Comparison of ENCODE assay signal across 9 mouse cellular contexts in genomic region chr12:87052661-87053321, GRCm38 (mm10). TPM values are rescaled to one million over a fixed set of nuclear protein-coding genes. Genes with fewer than 3 reads are reported as not detected.
DNase-seq lines count a peak whose midpoint lies in the region; ATAC-seq and TF ChIP-seq lines count a peak whose summit lies in the region.
"Had no signal": no experiment of that assay in that cellular context is flagged by ENCODE, and none has a peak within 500 bp of the region (broad histone marks: within the 10 kb centered on the region; RNA-seq: fewer than 3 reads in every experiment).

No protein-coding gene starts in this region.

- no peak overlapping the region for H3K9ac ChIP-seq in ES-E14 (ENCODE audit: insufficient read depth, low read depth, low read length, poor library complexity, severe bottlenecking)

- intact Hi-C loops in heart, postnatal 36 days (cut with DNase I): loop anchor here (1.0 to 5.0 kb wide), 5 partner anchors 52 to 337 kb away; no protein-coding TSS in a partner anchor

- in situ Hi-C loops in ES-E14 (cut with MboI; ENCODE audit: low sequenced_read_pairs in 2 of 2, unreplicated experiment in 2 of 2): no loop called here

- H3K4me1 ChIP-seq in ES-E14 (ENCODE audit: control insufficient read depth in 2 of 2, insufficient read depth in 2 of 2, low read length in 2 of 2, poor library complexity in 1 of 2): no peaks in the 10 kb centered on the region
- no peaks in the 10 kb centered on the region for H3K4me1 ChIP-seq in bone marrow, adult 2 months (ENCODE audit: control insufficient read depth, insufficient read depth, low read length)

- peak; percentile 46 for DNase-seq in ES-E14 (ENCODE audit: low read depth, low spot score)
- DNase-seq in heart, postnatal 36 days: peak; percentile 85 to 91
- DNase-seq in layer of hippocampus, postnatal 36 days: peak; percentile 86 to 89
- peak; percentile 92 to 95 for DNase-seq in right cerebral cortex, postnatal 10 days (ENCODE audit: low spot score in 2 of 2)
- DNase-seq in urinary bladder, postnatal 14 days (ENCODE audit: low spot score): peak; percentile 83

- no peaks in the 10 kb centered on the region for H3K36me3 ChIP-seq in ES-E14 (ENCODE audit: control insufficient read depth, insufficient read depth, low read length, poor library complexity, severe bottlenecking)

- H3K4me3 ChIP-seq in ES-E14 (ENCODE audit: insufficient read depth in 1 of 2, low read depth in 1 of 2, low read length in 2 of 2, poor library complexity in 1 of 2, severe bottlenecking in 1 of 2): no peak overlapping the region
- no peak overlapping the region for H3K4me3 ChIP-seq in bone marrow, adult 2 months (replicated peaks; ENCODE audit: control insufficient read depth, low read depth, low read length)

- H3K27ac ChIP-seq in ES-E14 (ENCODE audit: insufficient read depth, low read depth, low read length, poor library complexity, severe bottlenecking): no peak overlapping the region
- no peak overlapping the region for H3K27ac ChIP-seq in bone marrow, adult 2 months (ENCODE audit: control insufficient read depth, insufficient read depth, low read depth, low read length, poor library complexity)

- ATAC-seq in erythroid progenitor cell, adult 5-6 weeks (replicated peaks; ENCODE audit: low FRiP score, poor library complexity, severe bottlenecking): peak; percentile 60; the same call in 1 of the 2 replicates
- peak; percentile 92 for ATAC-seq in megakaryocyte progenitor cell, adult 5-6 weeks (replicated peaks; ENCODE audit: poor library complexity)

- peak; percentile 78 for TF ChIP-seq CTCF in bone marrow, adult 2 months (IDR thresholded peaks at IDR 0.05; ENCODE audit: control insufficient read depth, insufficient read depth, low read length)

- no peaks in the 10 kb centered on the region for H3K9me3 ChIP-seq in ES-E14 (ENCODE audit: control insufficient read depth, insufficient read depth, low read depth, low read length)

- 26% methylated on average over 15 of the region's 16 CpGs for WGBS in bone marrow, adult 2 months

- no peak for TF ChIP-seq POLR2A in bone marrow, adult 2 months (IDR thresholded peaks at IDR 0.05; ENCODE audit: borderline replicate concordance, control insufficient read depth, low read depth, low read length)

TF ChIP-seq in ES-E14, 5 proteins besides CTCF, POLR2A, EP300 and RAD21:
- TF ChIP-seq CHD2 (IDR thresholded peaks at IDR 0.05; ENCODE audit: low read depth, low read length): no peak
- peak; percentile 32; the same call in 1 of the 2 replicates for TF ChIP-seq ZC3H11A (IDR thresholded peaks at IDR 0.05; ENCODE audit: borderline replicate concordance, low read depth, low read length)
- no peak for TF ChIP-seq ZNF384 (IDR thresholded peaks at IDR 0.05; ENCODE audit: low read depth, low read length)
TF ChIP-seq in ES-E14: peak in this region for 1.

RNA-seq across cellular contexts. Expression of gene Tmem63c, which starts 31.7 kb away (rescaled TPM):
- total RNA-seq in ES-E14 (2012; rRNA removed): 1.9 and 2.2 TPM in 2 replicates
- polyA plus RNA-seq in bone marrow, adult 2 months (2011; ENCODE audit: insufficient read depth, insufficient read length, low replicate concordance, missing spikeins): not detected in 2 replicates
- not detected in 2 replicates for total RNA-seq in erythroid progenitor cell, adult 5-6 weeks (2015; ENCODE audit: low replicate concordance)
- total RNA-seq in erythroid progenitor cell, adult 5-6 weeks (2017; ENCODE audit: low replicate concordance): 0.53 TPM in 1 of 2 replicates, not detected in the other
- under 1 TPM in 1 of 2 experiments, not detected in 1; 0.25 TPM for total RNA-seq in heart, postnatal 36 days (2021)
- total RNA-seq in layer of hippocampus, postnatal 36 days (2021): 10 to 100 TPM; 36.2 to 36.4 TPM
- total RNA-seq in megakaryocyte progenitor cell, adult 5-6 weeks (2015): not detected in 2 replicates
- not detected in 2 replicates for total RNA-seq in megakaryocyte progenitor cell, adult 5-6 weeks (2017)
- polyA plus RNA-seq: liver, embryonic 16.5 days had no signal

RNA-seq across cellular contexts. Expression of gene Ngb, which starts 49.5 kb away (rescaled TPM):
- 1.2 and 1.8 TPM in 2 replicates for total RNA-seq in ES-E14 (2012; rRNA removed)
- not detected in 2 replicates for polyA plus RNA-seq in bone marrow, adult 2 months (2011; ENCODE audit: insufficient read depth, insufficient read length, low replicate concordance, missing spikeins)
- total RNA-seq in erythroid progenitor cell, adult 5-6 weeks (2015; ENCODE audit: low replicate concordance): not detected in 2 replicates
- not detected in 2 replicates for total RNA-seq in erythroid progenitor cell, adult 5-6 weeks (2017; ENCODE audit: low replicate concordance)
- total RNA-seq in heart, postnatal 36 days (2021): not detected
- 1 to 10 TPM; 2.5 TPM for total RNA-seq in layer of hippocampus, postnatal 36 days (2021)
- total RNA-seq in megakaryocyte progenitor cell, adult 5-6 weeks (2015): 0.49 TPM in 1 of 2 replicates, not detected in the other
- 0.51 and 0.75 TPM in 2 replicates for total RNA-seq in megakaryocyte progenitor cell, adult 5-6 weeks (2017)
- polyA plus RNA-seq: liver, embryonic 16.5 days had no signal

Comparison
In these comparisons a context has a peak if more than half of its experiments do, and no peak if none do; other contexts are left out.
1. RNA of gene Tmem63c, which starts 31.7 kb away (total RNA-seq): 36.2 to 36.4 TPM in layer of hippocampus, postnatal 36 days; 1.9 to 2.2 TPM in ES-E14, 0.53 TPM in erythroid progenitor cell, adult 5-6 weeks, 0.25 TPM in heart, postnatal 36 days and not detected in megakaryocyte progenitor cell, adult 5-6 weeks; every median in the first group is over 10 times any median in the second.
2. Peak in every context shown above with its lines, with median percentiles within 50 percentile points of each other: DNase-seq.